Mouse (Mus musculus) CD4-positive, CD25-positive, alpha-beta regulatory T cell, adult 4 months (primary cell): ENCODE measurements around the gene Clcn6. TPM values are rescaled to one million over a fixed set of nuclear protein-coding genes. Genes with fewer than 3 reads are reported as not detected.

Experiments
- ATAC-seq: one replicate; pipeline ENCODE4 v1.8.0; 2017
- polyA plus RNA-seq, 2 experiments: library from polyadenylated mRNA; unstranded; fragments of 100-300 nt; shearing (Covaris generic); gene quantifications; one replicate each; pipeline ENCODE4 v1.2.1; 2017

Gene Clcn6
- 1 to 10 TPM; 4.2 to 5.5 TPM for polyA plus RNA-seq

DNA sequence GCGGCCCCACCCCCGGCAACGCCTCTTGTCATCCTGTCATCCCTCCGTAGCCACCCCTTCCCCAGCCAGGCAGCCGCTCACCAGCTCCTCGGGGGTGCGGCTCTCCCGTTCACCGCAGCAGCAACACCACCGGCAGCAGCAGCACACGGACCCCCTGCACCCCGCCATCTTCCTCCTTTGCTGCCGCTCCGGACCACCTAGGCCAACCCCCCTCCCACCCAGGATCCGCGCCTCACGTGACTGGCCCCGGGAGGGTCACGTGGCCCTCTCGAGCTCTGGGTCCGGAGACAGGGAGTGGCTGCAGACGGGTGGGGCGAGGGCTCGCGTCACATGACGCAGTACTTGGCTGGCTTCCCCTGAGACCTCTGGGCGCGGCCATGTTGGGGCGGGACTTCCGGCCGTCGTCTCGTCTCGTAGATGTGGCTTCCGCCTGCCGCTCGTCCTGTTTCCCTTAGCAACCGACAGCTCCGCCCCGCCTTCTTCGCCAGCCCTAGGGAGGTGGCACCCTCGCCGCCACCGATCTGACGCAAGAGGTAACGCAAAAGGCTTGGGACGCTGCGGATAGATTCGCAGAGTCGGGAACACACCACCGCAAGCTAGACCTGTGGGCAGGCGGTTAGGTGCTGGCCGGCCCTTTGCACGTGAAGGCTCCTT is at the start of gene Clcn6, which contains the start of gene Mthfr:
Clcn6 (minus strand) TSS at position 222 of the 654 bp plus-strand sequence.
Mthfr (plus strand) TSS at position 478 of the 654 bp plus-strand sequence.
- peak; percentile 88 for ATAC-seq

DNA sequence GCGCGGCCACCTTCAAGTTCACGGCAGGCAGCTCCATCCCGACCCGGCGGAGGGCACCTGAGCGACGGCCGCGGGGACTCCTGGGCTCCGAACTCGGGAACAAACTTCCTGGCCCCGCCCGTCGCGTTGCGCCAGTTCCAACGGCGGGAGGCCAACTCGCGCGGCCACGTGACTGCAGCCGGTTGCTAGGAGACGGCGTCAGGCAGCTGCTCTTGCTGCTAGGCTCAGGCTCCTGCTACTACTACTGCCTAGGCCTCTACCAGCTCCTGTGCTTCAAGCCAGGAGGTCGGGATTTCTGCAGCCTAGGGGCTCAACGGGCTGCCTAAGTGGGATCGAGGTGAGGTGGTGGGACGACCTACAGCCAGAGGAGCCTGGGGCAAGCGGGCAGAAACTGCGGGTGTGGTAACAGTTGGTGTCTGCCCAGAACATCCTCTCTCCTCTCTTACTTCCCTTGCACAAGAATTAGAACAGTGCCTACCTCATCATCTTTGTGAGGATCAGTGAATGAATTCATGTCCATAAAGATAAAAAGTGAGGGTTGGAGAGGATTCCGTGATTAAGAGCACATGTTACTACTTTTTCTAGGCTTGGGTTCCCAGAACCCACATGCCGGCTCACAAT is 49.4 kb upstream of the Clcn6 start, which contains the start of gene Agtrap:
Agtrap (minus strand) TSS at position 125 of the 621 bp plus-strand sequence.
- ATAC-seq: peak; percentile 99

DNA sequence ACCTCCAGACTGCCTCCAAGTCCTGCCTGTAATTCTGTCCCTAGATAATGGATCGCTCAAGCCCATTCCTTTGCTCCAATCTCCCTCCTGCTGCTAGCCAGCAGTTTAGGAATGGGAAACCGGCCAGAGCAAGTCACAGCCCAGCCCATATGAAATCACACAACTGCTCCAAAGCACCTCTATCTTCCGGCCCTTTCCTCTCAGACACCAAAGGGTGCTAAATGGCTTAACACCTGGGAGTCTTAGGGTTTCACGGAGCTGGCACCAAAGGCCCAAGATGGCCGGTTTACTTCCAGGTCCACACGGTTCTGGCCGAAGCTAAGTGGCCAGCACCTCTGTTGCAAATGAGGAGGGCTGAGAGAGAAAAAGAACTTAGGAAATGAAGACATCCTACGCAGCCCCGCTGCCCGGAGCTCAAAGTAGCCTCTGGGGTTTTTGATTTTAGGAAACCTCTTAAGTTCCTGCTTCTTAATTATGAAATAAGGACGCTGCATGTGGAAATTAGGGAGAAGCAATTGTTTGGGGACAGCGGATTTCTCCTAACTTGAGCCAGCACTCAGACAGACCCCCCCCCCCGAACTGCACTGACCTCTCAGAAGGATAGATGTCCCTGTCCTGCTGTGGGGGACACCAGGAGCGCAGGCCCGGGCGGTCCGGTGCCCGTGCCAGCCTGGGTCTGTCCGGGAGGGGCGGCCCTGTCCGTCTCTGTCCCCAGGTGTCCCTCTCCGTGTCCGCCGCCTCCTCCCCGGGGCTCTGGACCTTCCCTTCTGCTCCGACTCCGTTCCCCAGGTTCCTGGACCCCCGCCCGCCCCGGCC is 48.7 kb upstream of the Clcn6 start:
- no peak for ATAC-seq

DNA sequence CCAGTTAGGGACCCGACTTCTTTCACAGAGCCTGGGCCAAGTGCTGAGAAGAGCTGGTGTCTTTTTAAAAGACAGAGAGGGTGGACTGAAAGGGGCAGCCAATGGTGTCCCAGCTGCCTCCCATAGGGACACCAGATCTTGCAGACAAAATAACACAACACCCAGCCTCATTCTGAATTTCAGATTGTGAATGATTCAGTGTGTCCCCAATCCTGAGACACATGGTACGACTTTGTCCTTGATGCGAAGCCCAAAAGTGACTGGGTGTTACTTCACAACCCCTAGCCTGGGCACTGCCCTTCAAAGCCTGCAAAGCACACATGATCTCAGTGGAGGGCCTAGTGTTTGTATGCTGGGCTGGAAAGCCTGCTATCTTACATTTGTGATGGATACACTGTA is 47.3 kb upstream of the Clcn6 start:
- no peak for ATAC-seq

DNA sequence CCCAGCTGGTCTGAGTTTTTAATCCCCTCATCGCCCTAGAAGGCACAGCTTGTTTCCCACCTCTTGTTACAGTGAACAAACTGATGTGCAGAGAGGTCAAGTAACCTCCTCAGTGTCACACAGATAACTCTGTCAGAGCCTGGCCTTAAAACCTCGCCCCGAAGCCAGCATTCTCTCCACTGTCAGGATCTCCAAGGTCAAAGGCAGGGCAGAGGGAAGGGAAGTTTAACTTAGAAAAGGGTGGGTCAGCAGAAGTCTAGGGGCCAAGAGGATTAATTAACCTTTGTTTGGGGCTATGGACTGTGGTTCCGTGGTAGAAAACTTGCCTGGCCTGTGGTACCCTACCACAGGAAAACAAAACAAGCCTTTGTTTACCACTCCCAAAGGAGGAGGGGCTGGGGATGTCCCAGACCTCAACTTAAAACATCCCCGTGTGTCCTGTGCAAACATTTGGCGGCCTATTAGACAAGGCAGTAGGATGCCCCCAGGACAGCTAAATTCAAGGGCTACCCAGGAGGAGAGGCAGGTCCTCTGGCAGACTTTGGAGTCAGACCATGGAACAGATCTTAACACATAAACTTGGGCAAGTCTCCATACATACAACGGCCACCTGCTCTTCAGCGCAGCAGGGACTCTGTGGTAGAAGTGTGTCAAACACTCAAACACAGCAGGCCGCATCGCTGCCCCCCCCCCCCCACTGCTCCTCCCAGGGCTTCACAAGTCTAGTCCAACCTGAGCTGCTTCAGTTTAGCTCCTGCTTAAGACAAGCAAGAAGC is 46.7 kb upstream of the Clcn6 start:
- ATAC-seq: no peak

DNA sequence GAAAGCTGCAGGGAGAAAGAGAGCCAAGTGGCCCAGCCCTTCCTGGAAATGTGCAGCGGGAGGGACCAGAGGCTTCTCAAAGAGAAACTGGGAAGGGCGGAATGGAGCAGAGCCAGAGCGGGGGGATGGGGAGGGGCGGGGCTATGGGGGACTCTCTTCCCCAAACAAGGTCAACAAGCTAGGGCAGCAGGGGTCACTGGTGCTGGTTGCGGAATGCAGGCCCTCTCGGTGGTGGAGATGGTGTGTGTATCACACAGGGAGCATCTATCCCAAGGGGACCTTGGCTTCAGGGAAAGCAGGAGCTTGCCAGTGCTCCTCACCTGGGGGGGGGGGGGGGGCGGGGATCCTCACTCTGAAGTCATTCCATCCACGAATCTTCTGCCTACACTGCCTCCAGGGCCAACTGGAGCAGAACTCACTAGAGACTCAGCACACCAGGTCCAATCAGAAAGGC is 45.7 kb upstream of the Clcn6 start:
- ATAC-seq: no peak

DNA sequence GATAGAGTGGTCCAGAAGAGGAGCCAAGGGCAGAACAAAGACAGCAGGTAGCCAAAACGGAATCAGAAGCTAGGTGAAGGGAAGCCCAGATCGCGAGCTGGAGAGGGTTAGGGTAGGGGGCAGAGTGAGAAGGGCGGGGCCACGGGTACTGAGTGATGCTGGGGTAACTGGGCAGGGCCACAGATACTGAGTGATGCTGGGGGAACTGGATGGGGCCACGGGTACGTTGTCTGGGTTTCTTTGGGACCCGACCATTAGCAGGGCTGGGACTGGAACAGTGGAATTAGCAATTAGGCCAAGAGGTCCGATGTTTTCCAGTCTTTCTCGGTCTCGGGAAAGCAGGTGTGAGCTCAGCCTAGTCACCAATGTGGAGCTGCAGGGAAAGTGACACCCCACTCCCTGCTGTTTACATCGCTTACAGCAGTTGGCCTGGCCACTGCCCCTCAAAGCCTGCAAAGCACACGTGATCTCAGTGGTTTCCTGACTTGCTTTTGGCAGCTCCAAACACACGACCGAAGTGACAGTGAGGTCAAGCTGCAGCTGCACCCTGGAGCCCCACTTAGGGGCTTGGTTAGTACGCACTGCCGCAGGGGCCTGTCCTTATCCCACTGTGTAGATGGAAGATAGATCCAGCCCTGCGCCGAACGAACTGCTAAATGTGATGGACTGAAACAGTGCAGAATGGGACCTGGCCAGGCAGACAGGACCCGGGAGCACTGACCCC is 44.7 kb upstream of the Clcn6 start:
- no peak for ATAC-seq

DNA sequence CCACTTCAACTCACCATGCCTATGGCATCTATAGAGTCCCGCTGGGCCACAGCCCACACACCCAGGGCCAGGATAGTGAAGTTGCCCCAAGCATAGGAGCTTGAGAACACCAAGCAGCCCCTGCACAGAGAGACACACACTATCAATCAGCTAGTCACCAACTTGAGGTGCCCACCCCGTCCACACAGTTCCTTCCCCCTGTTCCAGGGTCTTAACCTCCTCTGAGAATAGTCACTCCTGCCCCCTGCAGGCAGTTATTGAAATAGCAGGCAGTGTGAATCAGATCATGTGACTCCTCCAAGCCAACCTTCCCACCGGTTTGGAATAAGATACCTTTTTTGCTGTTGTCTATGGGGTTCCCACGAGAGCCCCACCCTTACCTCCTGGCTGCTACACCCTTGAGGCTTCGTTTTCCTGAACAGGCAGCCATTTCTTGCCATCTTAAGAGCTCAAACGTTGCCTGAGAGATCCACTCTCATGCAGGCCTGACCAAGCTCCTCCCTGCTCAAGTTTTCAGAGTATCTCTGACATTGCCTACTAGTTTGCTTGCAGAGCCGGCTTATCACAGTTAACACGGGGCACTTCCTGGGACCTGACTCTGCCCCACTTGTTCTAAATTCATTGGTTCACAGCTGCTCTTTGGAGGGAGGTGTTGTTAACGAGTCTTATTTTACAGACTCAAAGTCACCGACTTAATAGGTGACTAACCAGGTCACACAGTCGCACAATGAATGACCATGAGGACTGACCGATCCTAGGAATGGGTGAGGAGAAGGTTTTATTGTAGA is 43.8 kb upstream of the Clcn6 start:
- ATAC-seq: peak; percentile 71

DNA sequence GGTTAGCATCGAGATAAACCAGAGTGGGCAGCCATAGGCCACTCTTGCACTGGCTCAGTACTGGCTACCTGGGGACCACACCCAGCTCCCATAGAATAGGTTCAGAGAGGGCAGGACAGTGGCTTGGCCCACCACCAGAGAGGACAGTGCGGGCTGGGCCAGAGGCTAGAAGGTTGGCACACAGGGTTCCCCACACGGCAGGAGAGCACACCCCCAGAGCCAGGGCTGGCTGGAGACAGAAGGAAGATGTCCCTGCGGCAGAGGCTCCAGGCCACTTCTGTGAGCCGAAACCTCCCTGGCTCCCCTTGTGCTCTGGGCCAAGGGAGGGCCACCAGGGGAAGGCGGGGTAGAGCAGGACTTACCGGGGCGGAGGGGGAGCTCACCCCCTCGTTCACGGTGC is 42.6 kb upstream of the Clcn6 start:
- no peak for ATAC-seq

DNA sequence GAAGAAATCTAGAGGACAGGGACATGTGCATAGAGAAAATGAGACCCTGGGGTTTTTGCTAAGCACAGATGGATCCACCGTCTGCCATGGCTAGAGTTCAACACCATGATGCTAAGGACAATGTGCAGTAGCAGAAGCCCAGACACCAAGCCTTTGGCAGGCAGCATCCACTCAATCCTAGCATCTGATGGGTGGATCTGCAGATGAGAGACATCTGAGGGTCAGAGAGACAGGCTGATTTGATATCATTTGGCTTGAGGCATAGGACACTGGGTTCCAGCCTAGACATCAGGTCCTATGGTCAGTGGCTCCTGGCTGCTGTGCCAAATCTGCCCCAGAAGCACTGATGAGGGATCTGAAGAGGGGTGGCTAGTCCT is 42.0 kb upstream of the Clcn6 start:
- no peak for ATAC-seq

DNA sequence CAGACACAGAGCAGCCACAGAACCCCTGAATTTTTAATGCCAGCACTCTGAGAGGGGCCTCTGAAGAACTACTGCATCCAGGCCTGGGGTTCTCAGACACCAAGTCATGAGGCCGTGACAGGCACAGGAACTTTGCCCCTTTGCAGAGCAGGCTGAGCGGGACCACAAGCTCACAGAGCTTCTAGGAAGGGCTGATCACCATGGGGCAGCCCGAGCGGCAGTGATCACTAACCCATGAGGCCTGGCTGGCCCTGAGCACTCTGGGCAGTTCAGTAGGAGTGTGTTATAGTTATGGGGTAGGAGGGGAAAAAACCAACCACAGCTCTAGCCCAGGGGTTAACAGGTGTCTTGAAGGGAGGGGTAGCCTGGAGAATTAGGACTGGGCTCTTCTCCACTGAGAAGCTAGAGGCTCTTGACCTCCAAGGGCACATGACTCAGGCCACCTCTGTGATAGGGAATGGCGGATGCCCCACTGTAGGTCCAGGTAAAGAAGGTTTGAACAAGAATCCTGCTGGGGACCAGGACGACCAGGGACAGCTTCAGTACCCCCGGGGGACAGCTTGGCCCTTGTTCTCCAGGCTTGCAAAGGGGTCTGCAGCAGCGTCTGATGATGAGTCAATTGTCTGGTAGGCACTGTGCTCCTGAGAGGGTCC is 41.4 kb upstream of the Clcn6 start:
- ATAC-seq: no peak

DNA sequence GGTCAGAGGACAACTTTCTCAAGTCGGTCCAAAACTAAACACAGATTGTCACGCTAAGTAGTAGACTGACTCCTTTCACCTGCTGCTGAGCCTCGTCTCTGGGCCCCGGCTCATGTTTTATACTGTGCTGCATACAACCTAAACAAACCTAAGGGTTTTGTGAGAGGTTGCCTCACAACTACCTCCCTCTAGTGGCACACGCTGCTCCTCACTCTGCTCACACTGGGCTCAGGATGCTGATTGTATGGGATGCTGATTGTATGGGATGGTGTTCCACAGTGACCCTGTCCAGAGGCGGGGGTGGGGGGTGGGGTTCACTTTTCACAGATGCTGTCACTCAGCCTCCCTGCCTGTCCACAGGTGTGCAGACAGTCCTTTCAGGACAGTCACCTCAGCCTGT is 40.6 kb upstream of the Clcn6 start:
- ATAC-seq: no peak

DNA sequence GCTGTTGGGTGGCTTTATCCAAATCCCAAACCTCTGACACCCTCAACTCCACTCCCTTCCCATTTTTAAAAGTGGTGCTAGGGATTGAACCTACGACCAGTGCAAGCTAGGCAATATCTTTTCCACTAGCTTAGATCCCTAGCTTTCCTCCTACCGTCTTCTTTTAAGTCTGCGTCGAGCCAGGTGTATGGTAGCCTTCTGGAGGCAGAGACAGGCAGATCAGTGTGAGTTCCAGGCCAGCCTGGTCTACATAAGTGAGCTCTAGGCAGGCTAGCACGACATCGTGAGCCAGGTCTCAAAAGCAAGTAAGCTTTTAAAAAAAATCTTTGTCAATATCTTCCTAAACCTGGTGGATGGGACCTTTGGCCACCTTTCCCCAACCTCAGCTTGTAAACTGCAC is 37.3 kb upstream of the Clcn6 start:
- ATAC-seq: no peak

DNA sequence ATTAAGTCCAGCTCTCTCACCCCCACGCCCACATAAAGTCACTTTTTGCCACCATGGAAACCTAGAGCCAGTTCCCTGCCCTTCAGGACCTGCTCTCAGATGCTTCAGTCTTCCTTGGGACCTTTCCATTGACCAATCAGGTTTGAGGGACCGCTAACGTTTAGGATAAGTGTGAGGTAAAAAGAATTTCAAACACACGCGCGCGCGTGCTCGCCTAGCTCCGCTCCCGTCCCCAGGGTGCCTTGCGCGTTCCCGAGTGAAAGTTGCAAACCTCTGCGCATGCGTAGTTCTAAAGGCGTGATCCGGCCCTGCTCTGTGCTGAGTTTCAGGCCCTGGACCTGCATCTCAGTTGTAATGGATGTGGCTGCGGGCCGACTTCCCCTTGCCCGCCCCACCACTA is 36.6 kb upstream of the Clcn6 start:
- ATAC-seq: peak; percentile 77

DNA sequence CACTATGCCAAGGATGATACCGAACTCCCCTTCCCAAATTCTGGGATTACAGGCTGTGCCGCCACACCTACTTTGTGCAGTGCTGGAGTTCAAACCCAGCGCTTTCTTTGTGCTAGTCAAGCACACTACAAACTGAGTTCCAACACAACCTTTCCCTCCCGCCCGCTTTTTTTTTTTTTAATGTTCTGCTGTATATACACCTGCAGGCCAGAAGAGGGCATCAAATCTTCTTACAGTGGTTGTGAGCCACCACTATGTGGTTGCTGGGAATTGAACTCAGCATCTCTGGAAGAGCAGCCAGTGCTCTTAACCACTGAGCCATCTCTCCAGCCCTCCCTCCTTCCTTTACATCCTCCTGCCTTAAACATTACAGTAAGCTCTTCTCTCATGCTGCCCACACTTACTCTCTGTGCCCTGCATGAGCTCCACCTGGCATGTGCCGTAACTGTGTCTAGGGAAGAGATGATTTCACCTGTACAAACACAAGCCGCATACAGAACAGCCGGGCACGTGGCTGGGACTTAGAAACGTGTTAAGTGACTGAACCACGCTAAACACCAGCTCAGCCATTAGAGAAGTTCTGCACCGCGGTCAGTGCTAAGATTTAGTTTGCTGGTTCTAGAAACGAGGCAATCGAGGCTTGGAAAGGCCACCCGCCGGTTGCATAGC is 36.0 kb upstream of the Clcn6 start:
- ATAC-seq: peak; percentile 71

DNA sequence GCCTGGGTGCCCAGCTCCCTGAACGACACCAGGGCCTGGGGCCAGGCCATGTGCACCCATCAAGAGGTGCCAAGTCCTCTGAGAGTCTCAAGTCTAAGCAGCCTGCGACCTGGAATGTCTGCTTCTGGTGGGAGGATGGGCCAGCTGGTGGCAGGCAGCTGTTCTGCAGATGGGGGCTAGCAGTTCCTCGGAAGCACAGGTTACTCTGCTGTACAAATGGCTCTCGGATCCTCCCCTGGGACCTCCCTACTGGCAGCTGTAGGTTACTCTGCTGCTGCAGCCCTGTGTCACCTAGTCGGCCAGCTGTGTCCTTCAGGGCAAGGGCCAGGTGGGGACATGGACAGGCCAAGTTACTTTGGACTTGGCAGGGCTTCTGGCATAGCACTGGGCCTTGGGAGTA is 32.9 kb upstream of the Clcn6 start:
- no peak for ATAC-seq

DNA sequence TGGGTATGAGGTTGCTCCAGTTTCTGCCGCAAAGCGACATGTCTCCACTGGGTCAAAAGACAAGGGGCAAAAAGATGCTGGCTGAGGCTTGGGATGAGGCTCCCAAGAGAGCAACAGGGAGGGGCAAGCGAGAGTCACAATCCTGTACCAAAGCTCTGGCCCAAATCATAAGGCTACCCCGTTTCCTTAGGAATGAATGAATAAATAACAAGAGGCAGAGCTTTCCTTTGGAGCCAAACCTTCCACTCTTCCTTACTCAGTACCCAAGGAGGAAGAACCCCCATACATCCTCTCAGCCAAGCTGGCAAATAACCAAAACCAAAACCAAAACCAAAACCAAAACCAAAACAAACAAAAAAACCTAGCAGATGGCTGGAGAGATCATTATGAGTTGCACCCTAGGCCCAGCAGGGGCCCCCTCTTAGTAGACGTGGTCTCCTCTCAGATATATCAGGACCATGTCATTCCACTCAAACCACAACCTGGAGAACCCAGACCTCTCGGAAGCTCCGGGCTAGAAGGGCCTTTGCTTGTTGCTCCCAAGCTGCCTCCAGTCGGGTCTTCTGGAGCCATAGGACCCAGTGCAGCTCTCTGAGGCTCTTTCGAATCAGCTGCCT is 31.1 kb upstream of the Clcn6 start:
- ATAC-seq: peak; percentile 80

DNA sequence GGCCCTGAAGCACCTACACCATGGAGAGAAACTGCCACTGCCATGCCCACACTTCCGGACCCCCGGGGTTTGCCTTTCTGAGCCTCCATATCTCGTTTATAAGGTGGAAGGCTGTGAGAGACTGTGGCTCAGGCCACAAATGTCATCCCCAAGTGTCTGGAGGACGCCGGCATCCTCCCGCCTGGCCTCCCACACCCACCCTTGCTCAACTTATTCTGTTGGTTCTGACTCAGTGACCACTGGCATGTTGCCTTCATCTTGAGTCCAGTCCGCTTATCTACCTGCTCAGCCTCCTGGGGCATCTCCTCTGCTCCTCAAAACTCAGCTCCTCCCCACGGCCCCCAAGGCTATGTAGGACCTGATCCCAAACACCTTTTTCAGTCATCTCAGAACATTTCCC is 28.7 kb upstream of the Clcn6 start:
- no peak for ATAC-seq

DNA sequence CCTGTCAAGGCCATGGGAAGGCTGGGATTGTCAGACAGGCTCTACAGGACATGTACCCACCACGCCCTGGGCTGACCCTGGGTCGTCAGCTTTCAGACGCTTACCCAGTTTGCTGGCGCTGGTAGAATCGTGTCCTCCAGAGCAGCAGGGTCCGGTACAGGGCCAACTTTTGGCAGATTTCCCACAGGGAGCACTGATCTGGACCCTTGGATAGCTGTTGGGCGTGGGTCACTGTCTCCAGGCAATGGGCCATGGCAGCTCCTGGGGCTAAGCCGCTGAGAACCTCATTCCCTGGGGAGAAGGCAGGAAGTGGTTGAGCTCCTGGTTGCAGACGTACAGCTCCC is 27.8 kb upstream of the Clcn6 start:
- no peak for ATAC-seq
